In genomic region chr1:24680991-24681390, GRCm38 (mm10) we compare ENCODE assay signal across 28 mouse cellular contexts. TPM values are rescaled to one million over a fixed set of nuclear protein-coding genes. Genes with fewer than 3 reads are reported as not detected.
DNase-seq lines count a peak whose midpoint lies in the region; ATAC-seq and TF ChIP-seq lines count a peak whose summit lies in the region.
"Had no signal": no experiment of that assay in that cellular context is flagged by ENCODE, and none has a peak within 500 bp of the region (broad histone marks: within the 10 kb centered on the region; RNA-seq: fewer than 3 reads in every experiment).

No protein-coding gene starts in this region.

- WGBS in liver, postnatal 0 days (ENCODE audit: insufficient replicate concordance): 92% methylated on average over 3 of the region's 3 CpGs
- 90% methylated on average over 3 of the region's 3 CpGs for WGBS in liver, embryonic 12.5 days (ENCODE audit: insufficient replicate concordance)
- 96% methylated on average over 3 of the region's 3 CpGs for WGBS in cerebellum, adult 2 months

- no peaks in the 10 kb centered on the region for H3K27me3 ChIP-seq in liver, postnatal 0 days (ENCODE audit: insufficient read depth, low read length)
- H3K27me3 ChIP-seq in liver, embryonic 12.5 days (replicated peaks): no peaks in the 10 kb centered on the region
- no peaks in the 10 kb centered on the region for H3K27me3 ChIP-seq in CH12.LX (replicated peaks)
- no peaks in the 10 kb centered on the region for H3K27me3 ChIP-seq in cerebellum, adult 2 months (ENCODE audit: control insufficient read depth, insufficient read depth, low read length)
- H3K27me3 ChIP-seq: forebrain, embryonic 13.5 days; heart, embryonic 15.5 days; hindbrain, embryonic 12.5 days; liver, embryonic 15.5 days; lung, embryonic 15.5 days; midbrain, embryonic 15.5 days had no signal

- H3K4me2 ChIP-seq in liver, postnatal 0 days (ENCODE audit: low read depth, low read length): no peak overlapping the region
- no peak overlapping the region for H3K4me2 ChIP-seq in liver, embryonic 12.5 days
- H3K4me2 ChIP-seq in CH12.LX (ENCODE audit: insufficient read depth, low read depth, poor library complexity, severe bottlenecking): no peak overlapping the region
- H3K4me2 ChIP-seq: forebrain, embryonic 13.5 days; heart, embryonic 15.5 days; hindbrain, embryonic 12.5 days; liver, embryonic 15.5 days; lung, embryonic 15.5 days; midbrain, embryonic 15.5 days had no signal

- no peaks in the 10 kb centered on the region for H3K9me3 ChIP-seq in liver, postnatal 0 days (ENCODE audit: low read length)
- no peaks in the 10 kb centered on the region; the same call in 1 of the 2 replicates for H3K9me3 ChIP-seq in liver, embryonic 12.5 days (replicated peaks)
- H3K9me3 ChIP-seq in CH12.LX (replicated peaks; ENCODE audit: low read length): peaks cover 5% of the 10 kb centered on the region
- H3K9me3 ChIP-seq: forebrain, embryonic 13.5 days; heart, embryonic 10.5 days; heart, embryonic 15.5 days; hindbrain, embryonic 12.5 days; liver, embryonic 15.5 days; lung, embryonic 15.5 days; midbrain, embryonic 10.5 days; midbrain, embryonic 15.5 days had no signal

- no peak for TF ChIP-seq RAD21 in CH12.LX (IDR thresholded peaks at IDR 0.05; ENCODE audit: low read depth, low read length)

- no peak overlapping the region for H3K9ac ChIP-seq in liver, postnatal 0 days (replicated peaks)
- no peak overlapping the region for H3K9ac ChIP-seq in liver, embryonic 12.5 days
- H3K9ac ChIP-seq in CH12.LX (ENCODE audit: insufficient read depth, low read depth): no peak overlapping the region
- H3K9ac ChIP-seq: forebrain, embryonic 13.5 days; heart, embryonic 15.5 days; hindbrain, embryonic 12.5 days; liver, embryonic 15.5 days; lung, embryonic 15.5 days; midbrain, embryonic 15.5 days had no signal

- ATAC-seq in liver, postnatal 0 days: no peak
- ATAC-seq in liver, embryonic 12.5 days: no peak
- ATAC-seq in megakaryocyte, adult 5-6 weeks (ENCODE audit: poor library complexity, severe bottlenecking): no peak
- ATAC-seq: forebrain, embryonic 13.5 days; intestine, postnatal 0 days; midbrain, embryonic 15.5 days had no signal

- H3K36me3 ChIP-seq in liver, postnatal 0 days (replicated peaks; ENCODE audit: insufficient read depth, low read length): peaks cover 5% of the 10 kb centered on the region; the same call in 1 of the 2 replicates
- H3K36me3 ChIP-seq in liver, embryonic 12.5 days: peaks cover 4% of the 10 kb centered on the region
- peaks cover 3 to 12% of the 10 kb centered on the region in 2 experiments for H3K36me3 ChIP-seq in CH12.LX (replicated peaks in 1 of 2; ENCODE audit: control insufficient read depth in 1 of 2, insufficient read depth in 1 of 2, low read length in 1 of 2)
- H3K36me3 ChIP-seq: liver, embryonic 15.5 days; midbrain, embryonic 15.5 days had no signal

- dilution Hi-C loops in CH12.LX (cut with MboI; ENCODE audit: extremely low pct_ligation_motif_present, extremely low pct_unique_long_range_greater_than_20kb, low sequenced_read_pairs): no loop called here

- no peak for TF ChIP-seq CTCF in liver, postnatal 0 days (IDR thresholded peaks at IDR 0.05; ENCODE audit: low read depth)
- TF ChIP-seq CTCF in CH12.LX (conservative IDR thresholded peaks at IDR 0.05 in 1 of 2, IDR thresholded peaks at IDR 0.05 in 1 of 2; ENCODE audit: low read depth in 2 of 2, low read length in 2 of 2): peak in 1 of 2 experiments; percentile 14; a peak in 1 of 4 replicates
- TF ChIP-seq CTCF in cerebellum, adult 2 months (IDR thresholded peaks at IDR 0.05; ENCODE audit: borderline replicate concordance, insufficient read depth, low read depth, low read length): no peak

- in situ Hi-C loops in CH12.LX (cut with MboI; ENCODE audit: low pct_ligation_motif_present, low pct_unique_long_range_greater_than_20kb, low sequenced_read_pairs): no loop called here

- no peak overlapping the region for H3K4me3 ChIP-seq in liver, postnatal 0 days (ENCODE audit: low read depth, low read length)
- no peak overlapping the region for H3K4me3 ChIP-seq in liver, embryonic 12.5 days
- H3K4me3 ChIP-seq in CH12.LX (replicated peaks in 1 of 3; ENCODE audit: low read depth in 2 of 3, low read length in 2 of 3, poor library complexity in 1 of 3): no peak overlapping the region
- no peak overlapping the region for H3K4me3 ChIP-seq in cerebellum, adult 2 months (replicated peaks; ENCODE audit: insufficient read depth, low read depth, low read length)
- H3K4me3 ChIP-seq: forebrain, embryonic 13.5 days; heart, embryonic 10.5 days; heart, embryonic 15.5 days; hindbrain, embryonic 12.5 days; liver, embryonic 15.5 days; lung, embryonic 15.5 days; midbrain, embryonic 10.5 days; midbrain, embryonic 15.5 days had no signal

- TF ChIP-seq EP300 in liver, postnatal 0 days (IDR thresholded peaks at IDR 0.05; ENCODE audit: low read depth): no peak
- TF ChIP-seq EP300 in CH12.LX (IDR thresholded peaks at IDR 0.05; ENCODE audit: low read length): no peak

- no peak for TF ChIP-seq POLR2A in CH12.LX (IDR thresholded peaks at IDR 0.05; ENCODE audit: low read depth, low read length)
- no peak for TF ChIP-seq POLR2A in cerebellum, adult 2 months (IDR thresholded peaks at IDR 0.05; ENCODE audit: borderline replicate concordance, insufficient read depth, low read length)

- H3K79me2 ChIP-seq in CH12.LX (replicated peaks; ENCODE audit: control insufficient read depth, extremely low read depth, insufficient read depth, poor library complexity, severe bottlenecking): peaks cover 15% of the 10 kb centered on the region; the same call in 1 of the 2 replicates

- no peak overlapping the region for H3K27ac ChIP-seq in liver, postnatal 0 days (ENCODE audit: low read depth)
- no peak overlapping the region for H3K27ac ChIP-seq in liver, embryonic 12.5 days
- no peak overlapping the region for H3K27ac ChIP-seq in CH12.LX (ENCODE audit: insufficient read depth, low read depth)
- H3K27ac ChIP-seq in cerebellum, adult 2 months (ENCODE audit: insufficient read depth, low read length): no peak overlapping the region
- H3K27ac ChIP-seq: forebrain, embryonic 13.5 days; heart, embryonic 10.5 days; heart, embryonic 15.5 days; hindbrain, embryonic 12.5 days; liver, embryonic 15.5 days; lung, embryonic 15.5 days; midbrain, embryonic 10.5 days; midbrain, embryonic 15.5 days had no signal

- peak; percentile 15 for DNase-seq in liver, postnatal 0 days
- DNase-seq in CH12.LX (ENCODE audit: extremely low read depth): peak; percentile 24
- DNase-seq in spleen, adult 12 weeks (ENCODE audit: low spot score): peak; percentile 17
- DNase-seq in cerebellum, adult 2 months: no peak
- DNase-seq in adrenal gland, adult 18-20 months (ENCODE audit: low spot score in 2 of 2): no peak
- DNase-seq: adrenal gland, adult 8-10 months; cerebellum, adult 8-10 months; cerebellum, postnatal 36 days; gastrocnemius, postnatal 10 days; heart, postnatal 36 days; kidney, adult 9 months; kidney, postnatal 10 days; layer of hippocampus, postnatal 36 days; liver; right cerebral cortex, adult 18-20 months; thymus, adult 2 months; thymus, postnatal 36 days had no signal

- H3K4me1 ChIP-seq in liver, postnatal 0 days (ENCODE audit: insufficient read depth): peaks cover 8% of the 10 kb centered on the region; the same call in 1 of the 2 replicates
- peaks cover 13% of the 10 kb centered on the region for H3K4me1 ChIP-seq in liver, embryonic 12.5 days
- H3K4me1 ChIP-seq in CH12.LX (ENCODE audit: control insufficient read depth in 1 of 2, insufficient read depth in 2 of 2): peaks cover 4 to 32% of the 10 kb centered on the region in 2 experiments
- H3K4me1 ChIP-seq in cerebellum, adult 2 months (ENCODE audit: control insufficient read depth, insufficient read depth, low read length): peaks cover 9% of the 10 kb centered on the region

TF ChIP-seq in CH12.LX, 34 proteins besides CTCF, POLR2A, EP300 and RAD21:
- TF ChIP-seq BHLHE40 (IDR thresholded peaks at IDR 0.05; ENCODE audit: low read depth, low read length) (peak; percentile 66), ZKSCAN1 (IDR thresholded peaks at IDR 0.05; ENCODE audit: borderline replicate concordance, low read depth, low read length) (no peak)

RNA-seq across cellular contexts. Expression of gene Lmbrd1, which starts 2.6 kb away (rescaled TPM):
- 26.1 and 28.0 TPM in 2 replicates for polyA plus RNA-seq in liver, postnatal 0 days (2015; fragmentation: Nextera tagmentation; extraction: Ambion mirVana)
- polyA plus RNA-seq in liver, embryonic 12.5 days (2016; fragmentation: Nextera tagmentation; extraction: Ambion mirVana): 14.1 and 14.5 TPM in 2 replicates
- total RNA-seq in CH12.LX (2012; rRNA removed) (8.6 and 10.5 TPM in 2 replicates), CH12.LX (2014; rRNA removed) (13.0 and 21.2 TPM in 2 replicates)
- polyA plus RNA-seq in CH12.LX (2012; ENCODE audit: insufficient read length, low read depth): 13.0 and 17.3 TPM in 2 replicates
- polyA plus RNA-seq in cerebellum, adult 2 months (2012; rRNA removed): 104 and 126 TPM in 2 replicates
- 10 to 100 TPM; 78.3 to 80.4 TPM for total RNA-seq in adrenal gland, adult 18-20 months (2021)
- 32.9 and 36.6 TPM in 2 replicates for total RNA-seq in megakaryocyte, adult 5-6 weeks (2015)
- 28.0 and 36.7 TPM in 2 replicates for total RNA-seq in megakaryocyte, adult 5-6 weeks (2017)

Comparison
In these comparisons a context has a peak if more than half of its experiments do, and no peak if none do; other contexts are left out.
1. DNase-seq: peak in liver, postnatal 0 days (single experiment), CH12.LX (single experiment) and spleen, adult 12 weeks (single experiment); none in cerebellum, adult 2 months (0 of 2) and adrenal gland, adult 18-20 months (0 of 2).